Mouse (Mus musculus) heart, adult 2 months (tissue): ENCODE measurements around the gene Daam1. TPM values are rescaled to one million over a fixed set of nuclear protein-coding genes. Genes with fewer than 3 reads are reported as not detected.

Experiments used
- DNase-seq, 2 experiments: peaks; one replicate each; pipeline ENCODE4 v3.0.0; 2021
- H3K27ac ChIP-seq: fragments of 200-600 bp; 2 replicates; pipeline ENCODE4 v1.8.1; 2022
- H3K27me3 ChIP-seq: fragments of 200-500 bp; 2 replicates; pipeline ENCODE4 v1.6.1; 2012; ENCODE audit warnings: mild to moderate bottlenecking, low read length, inconsistent platforms, mixed read lengths; ENCODE audit not compliant: control insufficient read depth, insufficient read depth
- H3K36me3 ChIP-seq: fragments of 200-500 bp; 2 replicates; pipeline ENCODE4 v1.6.1; 2012; ENCODE audit warnings: low read length, inconsistent platforms; ENCODE audit not compliant: control insufficient read depth, insufficient read depth
- H3K4me1 ChIP-seq: fragments of 200-500 bp; 2 replicates; pipeline ENCODE4 v1.6.1; 2011; ENCODE audit warnings: low read length; ENCODE audit not compliant: control insufficient read depth, insufficient read depth
- H3K4me3 ChIP-seq: fragments of 200-600 bp; 2 replicates; pipeline ENCODE4 v1.8.1; 2022
- H3K79me2 ChIP-seq: fragments of 200-500 bp; replicated peaks from 2 replicates; pipeline ENCODE4 v1.6.1; 2012; ENCODE audit warnings: mild to moderate bottlenecking, inconsistent platforms, low read length, moderate library complexity, mixed read lengths; ENCODE audit not compliant: control insufficient read depth, insufficient read depth
- H3K9ac ChIP-seq: fragments of 200-500 bp; 2 replicates; pipeline ENCODE4 v1.6.1; 2012; ENCODE audit warnings: low read depth, mild to moderate bottlenecking, control low read depth, inconsistent platforms, low read length, mixed read lengths
- CTCF ChIP-seq: fragments of 200-600 bp; IDR thresholded peaks from 2 replicates; pipeline ENCODE4 v1.8.1; 2022; ENCODE audit warnings: antibody characterized with exemption, mild to moderate bottlenecking, moderate library complexity
- EP300 ChIP-seq: fragments of 200-500 bp; IDR thresholded peaks from 2 replicates; pipeline ENCODE4 v1.6.1; 2011; ENCODE audit warnings: low read depth, low read length, control low read depth; ENCODE audit not compliant: insufficient read depth
- POLR2A ChIP-seq: fragments of 200-500 bp; IDR thresholded peaks from 2 replicates; pipeline ENCODE4 v1.6.1; 2011; ENCODE audit warnings: mild to moderate bottlenecking, low read depth, low read length, control low read depth; ENCODE audit not compliant: insufficient read depth
- WGBS: fragments of 180-500 bp; shearing (Covaris S2); methylation state at CpG from one replicate; pipeline ENCODE4 v1.1.7; 2018; 5-methylcytosine and 5-hydroxymethylcytosine counted together
- intact Hi-C: fragments of 180-260 bp; cut with DNase I; formaldehyde crosslinking; loops from one replicate; pipeline ENCODE4 v1.15.1; 2025
- polyA plus RNA-seq: library from polyadenylated mRNA; depleted of rRNA; stranded (reverse); fragments of >200 nt; gene quantifications from 2 replicates; pipeline ENCODE4 v1.2.3, GENCODE M21; 2012
- total RNA-seq, 2 experiments: library from RNA; stranded (reverse); gene quantifications; 2 replicates each; pipeline ENCODE4 v1.2.3; 2021

The Daam1 gene
- total and polyA plus RNA-seq, 3 experiments: 13.1 to 77.6 (median 67.2) TPM

GRCm38 (mm10) chr12:71957496-71957895, 126.6 kb downstream of the Daam1 start:
- no peak for TF ChIP-seq POLR2A
- TF ChIP-seq EP300: no peak
- no peak for TF ChIP-seq CTCF
- Histone ChIP-seq H3K27me3 (no peaks in the 10 kb centered on the region), H3K4me1 (peaks cover 5% of the 10 kb centered on the region), H3K27ac (no peak overlapping the region), H3K9ac (no peak overlapping the region), H3K4me3 (no peak overlapping the region), H3K79me2 (no peaks in the 10 kb centered on the region), H3K36me3 (peaks cover 30% of the 10 kb centered on the region)
- intact Hi-C loops: no loop called here
- WGBS: 77% methylated on average over 5 of the region's 5 CpGs
- no peak for DNase-seq

GRCm38 (mm10) chr12:71959351-71959991, 128.6 kb downstream of the Daam1 start:
- intact Hi-C loops: no loop called here
- H3K27me3 ChIP-seq: no peaks in the 10 kb centered on the region
- WGBS: 75% methylated on average over 6 of the region's 6 CpGs
- H3K4me3 ChIP-seq: no peak overlapping the region
- TF ChIP-seq POLR2A (no peak), CTCF (no peak), EP300 (no peak)
- H3K9ac ChIP-seq: no peak overlapping the region
- DNase-seq: no peak
- no peaks in the 10 kb centered on the region; the same call in 1 of the 2 replicates for H3K4me1 ChIP-seq
- peaks cover 15% of the 10 kb centered on the region for H3K36me3 ChIP-seq
- H3K27ac ChIP-seq: no peak overlapping the region
- no peaks in the 10 kb centered on the region for H3K79me2 ChIP-seq

GRCm38 (mm10) chr12:71961671-71962070, 130.8 kb downstream of the Daam1 start:
- DNase-seq: no peak
- 74% methylated on average over 3 of the region's 3 CpGs for WGBS
- intact Hi-C loops: no loop called here
- Histone ChIP-seq H3K9ac (no peak overlapping the region), H3K4me3 (no peak overlapping the region), H3K79me2 (no peaks in the 10 kb centered on the region), H3K27me3 (no peaks in the 10 kb centered on the region), H3K36me3 (peaks cover 14% of the 10 kb centered on the region), H3K27ac (no peak overlapping the region; the same call in 1 of the 2 replicates), H3K4me1 (no peaks in the 10 kb centered on the region)
- no peak for TF ChIP-seq POLR2A
- TF ChIP-seq CTCF: no peak
- TF ChIP-seq EP300: no peak

- H3K9ac ChIP-seq: no peak overlapping the region
- TF ChIP-seq CTCF (no peak), POLR2A (no peak), EP300 (no peak)
- H3K27me3 ChIP-seq: no peaks in the 10 kb centered on the region
- H3K36me3 ChIP-seq: peaks cover 14% of the 10 kb centered on the region
- no peak for DNase-seq
- no peak overlapping the region for H3K4me3 ChIP-seq
- H3K27ac ChIP-seq: no peak overlapping the region; the same call in 1 of the 2 replicates
- intact Hi-C loops: no loop called here
- no peaks in the 10 kb centered on the region for H3K79me2 ChIP-seq
- H3K4me1 ChIP-seq: peaks cover under 1% of the 10 kb centered on the region; the same call in 1 of the 2 replicates
- 84% methylated on average over 4 of the region's 4 CpGs for WGBS
Measured at GRCm38 (mm10) chr12:71962616-71963015, 131.7 kb downstream of the Daam1 start.

- peaks cover 20% of the 10 kb centered on the region for H3K36me3 ChIP-seq
- H3K27me3 ChIP-seq: no peaks in the 10 kb centered on the region
- no peak for DNase-seq
- H3K4me1 ChIP-seq: peaks cover 22% of the 10 kb centered on the region
- WGBS: 60% methylated on average over 4 of the region's 4 CpGs
- no peak for TF ChIP-seq EP300
- no peak for TF ChIP-seq POLR2A
- TF ChIP-seq CTCF: no peak
- peak overlapping the region; percentile 55 for H3K27ac ChIP-seq
- H3K4me3 ChIP-seq: no peak overlapping the region
- H3K79me2 ChIP-seq: no peaks in the 10 kb centered on the region
- no peak overlapping the region for H3K9ac ChIP-seq
- intact Hi-C loops: no loop called here
Measured at GRCm38 (mm10) chr12:71968592-71968991, 137.7 kb downstream of the Daam1 start.

GRCm38 (mm10) chr12:71969022-71969421, 138.1 kb downstream of the Daam1 start:
- no peaks in the 10 kb centered on the region for H3K27me3 ChIP-seq
- no peak for DNase-seq
- TF ChIP-seq EP300 (no peak), POLR2A (no peak), CTCF (no peak)
- intact Hi-C loops: no loop called here
- no peak overlapping the region for H3K4me3 ChIP-seq
- no peak overlapping the region for H3K9ac ChIP-seq
- peak overlapping the region; percentile 42 for H3K27ac ChIP-seq
- peaks cover 20% of the 10 kb centered on the region for H3K36me3 ChIP-seq
- peaks cover 22% of the 10 kb centered on the region for H3K4me1 ChIP-seq
- 51% methylated on average over 3 of the region's 3 CpGs for WGBS
- no peaks in the 10 kb centered on the region for H3K79me2 ChIP-seq
